Mouse (Mus musculus) T-helper 2 cell (primary cell): ENCODE measurements around the gene Mob1b.

ENCODE experiments used
- in situ Hi-C: fragments of 300-600 bp; cut with MboI, MseI; formaldehyde crosslinking; loops from one replicate; pipeline ENCODE4 v1.15.1; 2025; ENCODE audit warnings: high pct_unique_total_duplicates

The Mob1b gene

GRCm38 (mm10) chr5:88768201-88768600, 47.5 kb downstream of the Mob1b start:
- in situ Hi-C loops, result loop anchor here (5.0 kb wide), 3 partner anchors 51 to 191 kb away; no protein-coding TSS in a partner anchor

DNA sequence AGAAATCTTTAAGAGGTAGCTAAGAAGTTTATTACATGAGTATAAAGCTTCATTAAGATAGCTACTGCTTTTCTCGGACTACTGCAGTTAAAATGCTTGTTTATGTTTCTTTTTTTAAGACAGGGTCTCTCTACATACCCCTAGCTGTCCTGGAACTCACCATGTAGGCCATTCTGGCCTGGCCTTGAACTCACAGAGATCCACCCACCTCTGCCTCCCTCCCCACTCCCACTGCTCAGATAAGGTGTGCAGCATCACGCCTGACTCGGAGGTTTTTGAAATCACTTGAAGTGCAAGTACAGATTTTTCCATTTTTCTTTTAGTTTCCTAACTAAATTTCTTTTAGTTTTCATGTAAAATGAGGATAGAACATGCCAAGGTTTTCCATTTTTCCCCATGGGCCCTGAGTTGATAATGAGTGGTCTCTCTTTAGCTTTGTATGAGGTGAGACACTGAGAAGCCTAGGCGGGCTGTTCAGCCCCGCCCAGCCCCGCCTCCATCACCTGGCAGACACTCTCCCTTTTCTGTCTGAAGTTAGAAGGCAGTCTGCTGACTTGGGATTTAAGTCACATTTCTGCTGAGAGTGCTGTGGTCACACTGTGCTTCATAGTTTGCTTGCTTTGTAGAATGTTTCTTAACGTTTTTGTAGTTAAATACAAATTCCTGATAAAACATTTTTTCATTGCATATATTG, 61.6 kb downstream of the Mob1b start:
- in situ Hi-C loops, result no loop called here

GRCm38 (mm10) chr5:88785059-88785458, 64.4 kb downstream of the Mob1b start:
- in situ Hi-C loops, result no loop called here

- in situ Hi-C loops, result loop anchor here (5.0 kb wide), 1 partner anchor 597 kb away; no protein-coding TSS in a partner anchor
These were observed 70.0 kb downstream of the Mob1b start for GRCm38 (mm10) chr5:88790675-88791074.

DNA sequence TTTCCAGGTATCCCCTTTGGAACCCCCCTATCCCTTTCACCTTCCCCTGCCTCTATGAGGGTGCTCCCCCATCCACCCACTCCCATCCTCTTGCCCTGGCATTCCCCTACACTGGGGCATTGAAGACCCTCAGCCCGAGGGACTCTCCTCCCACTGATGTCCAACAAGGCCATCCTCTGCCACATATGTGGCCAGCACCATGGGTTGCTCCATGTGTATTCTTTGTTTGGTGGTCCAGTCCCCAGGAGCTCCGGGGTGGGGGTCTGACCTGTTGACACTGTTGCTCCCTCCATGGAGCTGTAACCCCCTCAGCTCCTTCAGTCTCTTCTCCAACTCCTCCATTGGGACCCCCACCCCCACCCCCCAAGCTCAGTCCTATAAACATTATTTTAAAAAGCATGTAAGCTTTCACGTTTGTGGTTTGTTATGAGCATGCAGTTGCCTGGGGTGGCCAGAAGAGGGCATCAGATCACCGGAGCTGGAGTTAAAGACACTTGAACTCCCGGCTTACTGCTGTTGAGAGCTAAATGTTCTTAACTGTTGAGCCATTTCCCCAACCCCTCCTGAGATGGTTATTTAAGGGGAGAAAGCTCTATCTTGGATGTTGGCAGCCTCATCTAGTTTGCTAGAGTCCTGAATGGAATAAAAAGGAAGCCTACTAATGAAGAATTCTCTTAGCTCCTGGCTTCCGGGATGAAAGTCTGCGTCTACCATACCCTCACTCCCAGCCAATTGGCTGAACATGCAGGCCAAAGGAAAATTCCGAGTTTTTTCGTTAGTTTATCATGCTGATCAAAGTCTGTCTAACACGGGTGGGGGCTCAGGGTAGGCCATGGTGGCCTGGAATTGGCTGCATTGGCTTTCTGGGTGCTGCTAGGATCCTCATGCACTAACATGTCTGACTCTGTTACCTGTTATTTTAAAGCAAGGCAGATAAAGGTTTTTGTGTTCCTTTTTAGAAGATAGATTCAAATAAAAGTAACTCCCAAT, 70.9 kb downstream of the Mob1b start:
- in situ Hi-C loops, result loop anchor here (5.0 kb wide), 1 partner anchor 596 kb away; no protein-coding TSS in a partner anchor

DNA sequence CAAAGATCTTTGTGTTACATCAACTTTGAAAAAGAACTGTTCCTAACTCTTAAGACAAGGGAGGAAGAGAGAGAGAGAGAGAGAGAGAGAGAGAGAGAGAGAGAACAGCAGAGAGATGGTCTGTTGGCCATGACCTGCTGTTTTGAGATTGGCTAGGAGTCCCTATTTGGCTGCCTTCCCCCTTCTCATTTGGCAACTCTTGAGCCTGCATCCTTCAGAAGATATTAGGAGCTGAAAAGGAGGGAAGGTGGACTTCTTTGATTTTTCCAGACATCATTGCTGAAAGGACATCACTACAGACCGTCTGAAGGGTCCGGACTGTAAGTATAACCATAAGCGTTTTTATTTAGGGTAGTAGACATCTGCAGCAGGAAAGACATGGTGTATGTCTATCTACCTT, 73.0 kb downstream of the Mob1b start:
- in situ Hi-C loops, result loop anchor here (5.0 kb wide), 1 partner anchor 594 kb away; no protein-coding TSS in a partner anchor

GRCm38 (mm10) chr5:88795910-88796584, 75.4 kb downstream of the Mob1b start:
- in situ Hi-C loops, result no loop called here

DNA sequence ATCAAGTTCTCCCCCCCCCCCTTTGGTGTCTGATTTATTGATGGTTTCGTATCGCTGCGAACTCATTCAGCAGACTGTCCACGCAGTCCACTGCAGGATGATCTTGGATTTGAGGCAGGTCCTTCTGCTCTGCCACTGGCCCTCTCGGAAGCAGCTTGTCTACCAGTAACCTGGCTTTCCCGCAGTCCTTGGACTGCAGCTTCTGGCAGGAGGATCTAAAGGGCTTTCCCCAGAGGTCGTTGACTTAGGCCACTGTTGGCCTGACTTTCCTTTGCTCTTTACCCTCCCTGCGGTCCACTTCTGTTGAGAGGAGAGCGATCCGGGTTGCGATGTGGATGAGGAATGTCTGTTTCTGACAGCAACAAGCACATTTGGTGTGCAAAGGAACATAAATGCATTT, 75.9 kb downstream of the Mob1b start:
- in situ Hi-C loops, result no loop called here

- in situ Hi-C loops, result no loop called here
These were observed 76.5 kb downstream of the Mob1b start for GRCm38 (mm10) chr5:88797121-88797520.

- in situ Hi-C loops, result no loop called here
These were observed 85.0 kb downstream of the Mob1b start for GRCm38 (mm10) chr5:88805616-88806015.

DNA sequence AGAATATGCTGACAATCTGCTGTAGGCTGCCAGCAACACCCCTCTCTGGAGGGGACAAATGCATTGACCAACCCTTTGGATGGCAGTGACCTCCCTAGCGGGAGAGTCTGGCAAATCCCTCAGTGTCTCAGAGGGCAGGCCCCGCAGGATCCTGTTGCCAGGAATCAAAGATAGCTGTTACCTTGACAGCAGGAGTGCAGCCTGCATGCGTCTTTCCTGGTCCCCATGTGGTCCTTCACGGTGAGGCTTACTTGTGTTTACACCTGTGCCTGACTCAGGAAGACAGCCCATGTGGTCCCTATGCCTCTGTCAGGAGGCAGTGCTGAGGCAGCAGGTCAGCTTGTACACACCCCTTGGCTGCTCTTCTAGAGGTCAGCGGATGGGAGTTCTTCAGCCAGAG, 85.6 kb downstream of the Mob1b start:
- in situ Hi-C loops, result no loop called here

DNA sequence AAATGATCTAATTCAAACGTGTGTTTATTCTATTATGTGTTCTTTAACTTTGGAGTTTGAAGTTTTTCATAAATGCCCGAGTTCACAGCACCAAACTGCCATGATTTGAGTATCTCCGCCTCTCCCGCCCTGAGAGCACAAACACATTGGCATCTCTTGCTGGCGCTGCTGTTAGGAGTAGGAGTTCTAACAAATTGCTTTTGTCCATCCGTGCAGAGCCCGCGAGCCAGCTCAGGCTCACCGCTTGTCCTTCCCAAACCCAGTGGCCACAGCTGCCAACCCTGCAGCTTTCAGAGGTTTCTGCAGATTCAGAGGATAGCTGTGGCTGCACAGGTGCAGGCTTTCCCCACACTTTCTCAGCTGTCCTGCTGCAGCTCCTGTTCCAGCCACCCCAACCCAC, 86.7 kb downstream of the Mob1b start:
- in situ Hi-C loops, result no loop called here

GRCm38 (mm10) chr5:88813188-88813587, 92.5 kb downstream of the Mob1b start:
- in situ Hi-C loops, result no loop called here
